Mouse (Mus musculus): Measurements from ENCODE around the gene Pcgf2. TPM values are rescaled to one million over a fixed set of nuclear protein-coding genes. Genes with fewer than 3 reads are reported as not detected.
A peak's percentile ranks its signal among the peaks of the same experiment; 100 is the strongest.

Gene Pcgf2
- total RNA-seq, 1 experiment from 2014 or later, result not detected

- no peak for ATAC-seq (ENCODE audit: extremely low read depth, insufficient number of reproducible peaks, low FRiP score, poor library complexity, severe bottlenecking)
Observed at GRCm38 (mm10) chr11:97697891-97698529, 2.3 kb downstream of the Pcgf2 start.

- no peak for ATAC-seq (ENCODE audit: extremely low read depth, insufficient number of reproducible peaks, low FRiP score, poor library complexity, severe bottlenecking)
Observed at GRCm38 (mm10) chr11:97697199-97697890, 3.0 kb downstream of the Pcgf2 start.

- no peak for ATAC-seq (ENCODE audit: extremely low read depth, insufficient number of reproducible peaks, low FRiP score, poor library complexity, severe bottlenecking)
Observed at GRCm38 (mm10) chr11:97696669-97697068, 3.6 kb downstream of the Pcgf2 start.

- no peak for ATAC-seq (ENCODE audit: extremely low read depth, insufficient number of reproducible peaks, low FRiP score, poor library complexity, severe bottlenecking)
Observed at GRCm38 (mm10) chr11:97695712-97696401, 4.4 kb downstream of the Pcgf2 start.

- no peak for ATAC-seq (ENCODE audit: extremely low read depth, insufficient number of reproducible peaks, low FRiP score, poor library complexity, severe bottlenecking)
Observed at GRCm38 (mm10) chr11:97694921-97695711, 5.2 kb downstream of the Pcgf2 start.

- ATAC-seq (ENCODE audit: extremely low read depth, insufficient number of reproducible peaks, low FRiP score, poor library complexity, severe bottlenecking), result no peak
Observed at GRCm38 (mm10) chr11:97694435-97694834, 5.9 kb downstream of the Pcgf2 start.

GRCm38 (mm10) chr11:97689861-97690260 lies 10.4 kb downstream of the Pcgf2 start:
- no peak for ATAC-seq (ENCODE audit: extremely low read depth, insufficient number of reproducible peaks, low FRiP score, poor library complexity, severe bottlenecking)

GRCm38 (mm10) chr11:97687061-97687460 lies 13.2 kb downstream of the Pcgf2 start:
- ATAC-seq (ENCODE audit: extremely low read depth, insufficient number of reproducible peaks, low FRiP score, poor library complexity, severe bottlenecking), result no peak

- ATAC-seq (ENCODE audit: extremely low read depth, insufficient number of reproducible peaks, low FRiP score, poor library complexity, severe bottlenecking), result no peak
Observed at GRCm38 (mm10) chr11:97686322-97686908, 13.9 kb downstream of the Pcgf2 start.

- peak; percentile 52 for ATAC-seq (ENCODE audit: extremely low read depth, insufficient number of reproducible peaks, low FRiP score, poor library complexity, severe bottlenecking)
Observed at GRCm38 (mm10) chr11:97685613-97686321, 14.5 kb downstream of the Pcgf2 start, which contains the start of gene Cisd3. Gene Cisd3 (plus strand): TSS chr11:97685826.

- ATAC-seq (ENCODE audit: extremely low read depth, insufficient number of reproducible peaks, low FRiP score, poor library complexity, severe bottlenecking), result no peak
Observed at GRCm38 (mm10) chr11:97684766-97685165, 15.5 kb downstream of the Pcgf2 start.

- peak; percentile 66 for ATAC-seq (ENCODE audit: extremely low read depth, insufficient number of reproducible peaks, low FRiP score, poor library complexity, severe bottlenecking)
Observed at GRCm38 (mm10) chr11:97684063-97684680, 16.1 kb downstream of the Pcgf2 start.

GRCm38 (mm10) chr11:97682504-97683055 lies 17.7 kb downstream of the Pcgf2 start:
- no peak for ATAC-seq (ENCODE audit: extremely low read depth, insufficient number of reproducible peaks, low FRiP score, poor library complexity, severe bottlenecking)

GRCm38 (mm10) chr11:97680430-97680829 lies 19.9 kb downstream of the Pcgf2 start:
- ATAC-seq (ENCODE audit: extremely low read depth, insufficient number of reproducible peaks, low FRiP score, poor library complexity, severe bottlenecking), result no peak

- ATAC-seq (ENCODE audit: extremely low read depth, insufficient number of reproducible peaks, low FRiP score, poor library complexity, severe bottlenecking), result no peak
Observed at GRCm38 (mm10) chr11:97678301-97678700, 22.0 kb downstream of the Pcgf2 start.

GRCm38 (mm10) chr11:97677842-97678241 lies 22.5 kb downstream of the Pcgf2 start:
- no peak for ATAC-seq (ENCODE audit: extremely low read depth, insufficient number of reproducible peaks, low FRiP score, poor library complexity, severe bottlenecking)

- ATAC-seq (ENCODE audit: extremely low read depth, insufficient number of reproducible peaks, low FRiP score, poor library complexity, severe bottlenecking), result no peak
Observed at GRCm38 (mm10) chr11:97677381-97677780, 22.9 kb downstream of the Pcgf2 start.
